Mouse (Mus musculus) limb, embryonic 12.5 days (tissue): ENCODE measurements around the gene Tmeff1. TPM values are rescaled to one million over a fixed set of nuclear protein-coding genes. Genes with fewer than 3 reads are reported as not detected.

Experiments used
- ATAC-seq: fragments of 200-750 bp; cut with Nextera tagmentation; 2 replicates; pipeline ENCODE4 v1.8.0; 2017; ENCODE audit warnings: low read depth, moderate TSS enrichment; ENCODE audit not compliant: insufficient number of reproducible peaks, insufficient read depth, low FRiP score, low TSS enrichment
- H3K27ac ChIP-seq: fragments of 300-500 bp; sonication (generic); 2 replicates; pipeline ENCODE4 v1.5.1; 2016; ENCODE audit warnings: mild to moderate bottlenecking, moderate library complexity
- H3K27me3 ChIP-seq: fragments of 300-500 bp; sonication (generic); 2 replicates; pipeline ENCODE4 v1.6.1; 2016; ENCODE audit warnings: mild to moderate bottlenecking, moderate library complexity
- H3K36me3 ChIP-seq: fragments of 300-500 bp; sonication (generic); 2 replicates; pipeline ENCODE4 v1.6.1; 2016; ENCODE audit warnings: mild to moderate bottlenecking, moderate library complexity
- H3K4me1 ChIP-seq: fragments of 300-500 bp; sonication (generic); replicated peaks from 2 replicates; pipeline ENCODE4 v1.6.1; 2016
- H3K4me2 ChIP-seq: fragments of 300-500 bp; sonication (generic); 2 replicates; pipeline ENCODE4 v1.6.1; 2016; ENCODE audit warnings: mild to moderate bottlenecking, moderate library complexity
- H3K4me3 ChIP-seq: fragments of 300-500 bp; sonication (generic); replicated peaks from 2 replicates; pipeline ENCODE4 v1.5.1; 2016; ENCODE audit warnings: mild to moderate bottlenecking
- H3K9ac ChIP-seq: fragments of 300-500 bp; sonication (generic); replicated peaks from 2 replicates; pipeline ENCODE4 v1.6.1; 2016; ENCODE audit warnings: mild to moderate bottlenecking, moderate library complexity
- H3K9me3 ChIP-seq: fragments of 300-500 bp; sonication (generic); 2 replicates; pipeline ENCODE4 v1.6.1; 2016; ENCODE audit warnings: mild to moderate bottlenecking, moderate library complexity
- WGBS: fragments of 180-500 bp; shearing (Covaris S2); methylation state at CpG from one replicate; pipeline ENCODE4 v1.1.7; 2016; 5-methylcytosine and 5-hydroxymethylcytosine counted together
- polyA plus RNA-seq: library from polyadenylated mRNA; unstranded; fragments of >200 nt; fragmentation: Nextera tagmentation; extraction: Ambion mirVana; gene quantifications from 2 replicates; pipeline ENCODE4 v1.2.1, GENCODE M21; 2016

The Tmeff1 gene
- polyA plus RNA-seq, 1 experiment from 2014 or later = 112 TPM

DNA sequence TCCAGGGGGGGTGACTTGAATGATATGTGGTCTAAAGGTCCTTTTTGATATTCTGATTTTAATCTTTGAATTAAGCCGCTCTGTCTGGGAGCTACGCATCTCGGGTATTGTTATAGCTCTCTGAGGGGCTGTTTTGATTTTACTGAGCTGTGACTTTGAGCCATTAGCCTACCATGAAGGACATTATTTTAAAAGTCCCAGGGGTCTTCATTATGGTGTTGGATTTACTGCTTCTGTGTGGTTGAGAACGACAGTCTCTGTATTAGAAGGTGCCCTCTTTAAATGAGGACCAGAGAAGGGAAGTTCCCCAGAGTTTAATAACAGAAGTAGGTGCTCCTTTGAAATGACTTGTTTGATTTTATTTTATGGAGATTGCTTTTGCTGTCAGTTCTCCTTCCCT, 69.1 kb downstream of the Tmeff1 start:
- H3K9me3 ChIP-seq = no peaks in the 10 kb centered on the region
- no peak overlapping the region for H3K9ac ChIP-seq
- no peak overlapping the region for H3K4me3 ChIP-seq
- H3K36me3 ChIP-seq = peaks cover 93% of the 10 kb centered on the region
- no peak overlapping the region for H3K4me2 ChIP-seq
- ATAC-seq = no peak
- H3K4me1 ChIP-seq = no peaks in the 10 kb centered on the region
- H3K27ac ChIP-seq = no peak overlapping the region
- no peaks in the 10 kb centered on the region for H3K27me3 ChIP-seq
- WGBS = 60% methylated on average over 4 of the region's 4 CpGs

DNA sequence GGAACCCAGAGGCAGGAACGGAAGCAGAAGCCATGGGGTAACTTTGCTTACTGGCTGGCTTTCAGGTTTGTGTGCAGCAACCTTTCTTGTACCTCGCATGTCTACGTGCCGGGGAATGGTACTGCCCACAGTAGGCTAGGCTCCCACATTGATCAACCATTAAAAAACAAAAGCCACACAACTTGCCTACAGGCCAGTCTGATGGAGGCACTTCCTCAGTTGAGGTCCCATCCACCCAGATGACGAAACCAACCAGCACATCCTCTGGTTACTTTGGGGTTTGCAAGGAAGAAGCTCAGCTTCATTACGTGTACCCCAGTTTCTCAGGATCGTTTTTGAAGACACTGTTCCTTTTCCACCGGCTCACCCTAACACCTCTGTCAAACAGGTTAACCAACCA, 71.6 kb downstream of the Tmeff1 start:
- H3K36me3 ChIP-seq = peaks cover 95% of the 10 kb centered on the region
- WGBS = 97% methylated on average over 8 of the region's 8 CpGs
- no peak for ATAC-seq

DNA sequence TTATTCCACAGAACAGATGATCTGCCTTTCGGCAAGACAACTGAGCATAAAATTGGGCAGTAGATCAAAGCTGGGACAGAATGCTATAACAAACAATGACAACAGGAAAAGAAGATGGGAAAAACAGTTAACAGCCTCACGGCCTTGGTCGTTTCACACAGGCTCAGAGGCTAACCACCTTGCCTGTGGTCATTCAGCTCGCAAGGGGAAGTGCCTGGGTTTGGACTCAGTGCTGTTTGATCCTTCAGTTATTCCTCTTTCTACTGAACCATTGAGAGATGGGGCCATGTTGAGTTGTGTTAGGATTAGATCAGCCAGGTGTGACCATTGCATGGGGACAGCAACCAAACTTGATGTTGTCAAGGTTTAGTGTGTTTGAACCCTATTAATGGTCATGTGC, 75.2 kb downstream of the Tmeff1 start:
- Histone ChIP-seq H3K9me3 (no peaks in the 10 kb centered on the region), H3K27ac (no peak overlapping the region), H3K4me1 (no peaks in the 10 kb centered on the region), H3K4me2 (no peak overlapping the region), H3K36me3 (peaks cover 82% of the 10 kb centered on the region), H3K9ac (no peak overlapping the region), H3K4me3 (no peak overlapping the region), H3K27me3 (no peaks in the 10 kb centered on the region)
- no peak for ATAC-seq
- 87% methylated on average over 4 of the region's 4 CpGs for WGBS

More for the DNA sequence above, 71.6 kb downstream of the Tmeff1 start:
- no peaks in the 10 kb centered on the region for H3K27me3 ChIP-seq
- H3K4me1 ChIP-seq = no peaks in the 10 kb centered on the region
- no peak overlapping the region for H3K27ac ChIP-seq
- H3K4me3 ChIP-seq = no peak overlapping the region
- H3K4me2 ChIP-seq = no peak overlapping the region
- no peak overlapping the region for H3K9ac ChIP-seq
- no peaks in the 10 kb centered on the region for H3K9me3 ChIP-seq

DNA sequence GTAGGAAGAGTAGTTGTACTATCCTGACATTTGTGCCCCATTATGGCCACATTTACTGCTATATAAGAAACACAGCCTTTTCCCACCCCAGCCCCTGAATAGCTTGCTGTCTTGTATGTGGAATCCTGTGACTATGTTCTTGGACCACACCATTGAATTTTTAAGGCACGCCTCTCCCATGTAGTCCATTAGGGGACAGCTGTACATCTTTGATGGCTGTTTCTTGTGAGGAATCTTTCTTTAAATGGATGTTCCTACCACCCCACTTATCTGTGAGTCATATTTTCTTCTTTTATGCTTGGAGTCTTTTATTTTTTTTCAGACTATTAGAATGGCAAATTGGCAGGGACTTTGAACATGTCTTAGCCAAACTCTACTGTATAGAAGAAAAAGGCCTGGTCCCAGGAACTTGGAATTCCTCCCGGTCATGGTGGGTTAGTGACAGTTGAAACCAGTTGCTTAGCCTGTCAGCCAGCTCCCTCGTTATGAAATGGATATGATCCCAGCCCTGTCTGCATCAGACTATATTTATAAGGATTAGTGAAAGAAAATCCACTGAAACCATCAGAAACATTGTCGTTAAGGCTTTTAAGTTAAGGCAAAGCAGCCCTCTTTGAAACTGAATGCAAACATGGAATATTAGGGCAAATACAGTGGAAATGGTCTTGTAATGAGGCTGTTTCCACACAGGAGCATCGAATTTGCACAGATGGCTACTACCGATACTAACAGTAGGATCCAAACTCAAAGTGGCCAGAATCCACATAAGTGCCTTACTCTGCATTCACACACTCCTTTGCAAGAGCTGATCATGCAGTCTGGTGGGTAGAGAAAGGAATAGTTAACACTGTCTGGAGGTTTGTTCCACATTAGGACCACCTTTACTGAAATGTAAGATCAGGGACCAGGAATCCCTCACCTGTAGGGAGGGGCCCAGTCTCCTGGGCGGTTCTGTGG, 75.9 kb downstream of the Tmeff1 start:
- no peak overlapping the region for H3K27ac ChIP-seq

DNA sequence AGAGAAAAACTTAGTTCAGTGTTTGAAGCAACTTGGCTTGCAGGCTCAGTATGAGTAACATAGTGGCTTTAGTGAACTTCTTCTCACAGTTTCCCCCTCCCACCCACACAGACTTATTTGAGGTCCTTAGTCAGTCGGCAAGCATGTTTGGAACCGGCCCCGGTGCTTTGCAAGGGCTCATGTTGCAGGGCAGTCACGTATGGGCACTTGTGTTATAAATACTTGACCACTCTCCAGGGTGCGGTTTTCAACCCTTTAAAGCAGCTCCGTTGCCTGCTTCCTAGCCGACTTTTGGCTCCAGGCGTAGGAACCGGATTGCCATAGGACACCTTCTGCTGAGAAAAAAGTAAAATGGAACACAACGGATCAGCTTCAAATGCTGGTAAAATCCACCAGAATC, 78.3 kb downstream of the Tmeff1 start, which contains the start of gene Cavin4:
Gene Cavin4, plus strand, starts transcription at position 244 of the 400 bp plus-strand sequence.
- H3K27ac ChIP-seq = no peak within 1 kb of the TSS
- ATAC-seq = no peak
- no peak within 1 kb of the TSS for H3K4me2 ChIP-seq
- H3K4me3 ChIP-seq = no peak within 1 kb of the TSS
- no peaks in the 10 kb centered on the region for H3K27me3 ChIP-seq
- WGBS = 86% methylated on average over 10 of the region's 10 CpGs
- no peak within 1 kb of the TSS for H3K9ac ChIP-seq
- H3K9me3 ChIP-seq = no peaks in the 10 kb centered on the region
- H3K4me1 ChIP-seq = no peaks in the 10 kb centered on the region
- peaks cover 69% of the 10 kb centered on the region for H3K36me3 ChIP-seq

More for the DNA sequence above, 75.9 kb downstream of the Tmeff1 start:
- H3K9me3 ChIP-seq = no peaks in the 10 kb centered on the region
- H3K36me3 ChIP-seq = peaks cover 82% of the 10 kb centered on the region
- H3K4me3 ChIP-seq = no peak overlapping the region
- H3K4me1 ChIP-seq = no peaks in the 10 kb centered on the region
- no peaks in the 10 kb centered on the region for H3K27me3 ChIP-seq
- no peak overlapping the region for H3K4me2 ChIP-seq
- H3K9ac ChIP-seq = no peak overlapping the region
- ATAC-seq = no peak
- 92% methylated on average over 7 of the region's 7 CpGs for WGBS

DNA sequence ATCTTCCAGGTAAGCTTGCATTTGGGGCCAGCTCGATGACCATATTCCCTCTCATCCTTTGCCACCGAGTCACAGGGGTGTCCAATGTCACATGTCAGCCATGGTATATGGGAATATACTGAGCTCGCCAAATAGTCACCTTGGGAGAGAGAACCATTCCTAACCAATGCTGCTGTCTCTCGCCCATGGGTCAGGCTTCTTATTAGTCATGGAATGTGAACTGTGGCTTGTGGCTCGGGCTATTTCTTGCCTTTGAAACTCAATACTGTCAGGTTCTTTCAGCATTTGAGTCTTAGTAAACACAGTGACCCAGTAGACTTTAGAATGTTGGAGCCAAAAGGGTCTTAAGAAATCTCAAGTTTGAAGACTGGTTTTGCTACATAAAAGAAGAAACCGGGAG, 79.0 kb downstream of the Tmeff1 start:
- Histone ChIP-seq H3K9me3 (no peaks in the 10 kb centered on the region), H3K27me3 (no peaks in the 10 kb centered on the region), H3K9ac (no peak overlapping the region), H3K4me2 (no peak overlapping the region), H3K4me1 (no peaks in the 10 kb centered on the region), H3K27ac (no peak overlapping the region), H3K36me3 (peaks cover 62% of the 10 kb centered on the region), H3K4me3 (no peak overlapping the region)
- WGBS = 89% methylated on average over 6 of the region's 6 CpGs
- ATAC-seq = no peak

DNA sequence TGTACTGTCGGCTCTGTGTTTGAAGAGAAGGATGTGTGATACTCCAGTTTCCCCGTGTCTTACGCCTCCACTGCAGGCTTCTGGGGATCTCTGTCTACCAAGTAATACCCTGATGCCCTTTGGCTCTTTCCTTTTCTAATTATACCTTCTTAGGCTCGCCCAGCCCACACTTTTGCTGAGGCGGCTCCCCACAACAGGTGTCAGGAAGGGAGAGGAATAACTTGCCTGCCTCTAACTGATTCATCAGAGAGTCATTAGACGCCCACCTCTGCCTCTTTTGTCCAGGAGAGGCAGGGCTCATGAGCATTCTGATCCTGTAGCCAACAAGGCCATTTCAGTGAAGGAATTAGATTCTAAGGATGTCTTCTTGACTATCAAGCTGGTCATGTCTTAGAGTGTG, 82.3 kb downstream of the Tmeff1 start:
- no peaks in the 10 kb centered on the region for H3K4me1 ChIP-seq
- H3K27ac ChIP-seq = no peak overlapping the region
- peaks cover 62% of the 10 kb centered on the region for H3K36me3 ChIP-seq
- no peaks in the 10 kb centered on the region for H3K27me3 ChIP-seq
- no peak for ATAC-seq
- WGBS = 91% methylated on average over 6 of the region's 6 CpGs
- H3K4me2 ChIP-seq = no peak overlapping the region
- H3K9ac ChIP-seq = no peak overlapping the region
- H3K4me3 ChIP-seq = no peak overlapping the region
- no peaks in the 10 kb centered on the region for H3K9me3 ChIP-seq

DNA sequence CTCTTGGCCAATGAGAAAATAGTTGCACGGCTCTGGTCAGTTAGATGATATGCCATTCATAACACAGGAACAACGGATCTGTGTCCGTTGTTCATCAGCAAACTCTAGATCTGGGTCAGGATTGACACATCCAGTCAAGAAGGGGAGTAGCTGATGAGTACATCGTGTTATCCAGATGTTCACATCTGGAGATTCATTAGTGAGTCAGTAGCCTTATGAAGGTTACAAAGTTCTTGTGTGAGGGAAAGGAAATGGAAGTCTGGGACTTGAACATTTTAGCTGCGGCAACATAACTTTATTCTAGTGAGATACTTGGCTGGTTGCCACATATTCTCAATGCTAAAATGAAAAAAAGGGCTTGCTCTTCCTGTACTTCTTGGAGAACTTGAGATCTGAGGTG, 87.9 kb downstream of the Tmeff1 start:
- Histone ChIP-seq H3K27ac (no peak overlapping the region), H3K9ac (no peak overlapping the region), H3K27me3 (no peaks in the 10 kb centered on the region), H3K36me3 (peaks cover 79% of the 10 kb centered on the region), H3K4me2 (no peak overlapping the region), H3K9me3 (no peaks in the 10 kb centered on the region), H3K4me1 (no peaks in the 10 kb centered on the region), H3K4me3 (no peak overlapping the region)
- no peak for ATAC-seq
- 89% methylated on average over 5 of the region's 5 CpGs for WGBS

DNA sequence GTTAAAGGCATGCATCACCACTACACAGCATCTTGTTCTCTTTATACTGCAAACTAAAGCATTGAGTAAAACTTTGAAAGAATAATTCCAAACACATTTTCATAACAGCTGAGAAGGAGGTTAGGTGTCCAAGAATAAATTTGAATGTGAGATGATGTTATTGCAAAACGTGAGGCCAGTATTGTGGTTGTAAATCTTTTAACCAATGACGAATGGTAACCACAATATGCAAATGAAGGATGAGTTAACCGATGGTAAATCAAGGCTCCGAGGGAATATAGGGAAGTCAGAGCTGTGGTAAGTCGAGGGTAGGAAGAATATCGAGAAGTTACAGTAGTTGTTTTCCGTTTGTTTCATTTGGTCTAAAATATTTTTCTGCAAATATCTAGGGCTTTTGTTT, 89.4 kb downstream of the Tmeff1 start:
- Histone ChIP-seq H3K9me3 (no peaks in the 10 kb centered on the region), H3K4me3 (no peak overlapping the region), H3K9ac (no peak overlapping the region), H3K27ac (no peak overlapping the region), H3K27me3 (no peaks in the 10 kb centered on the region), H3K36me3 (peaks cover 77% of the 10 kb centered on the region), H3K4me1 (no peaks in the 10 kb centered on the region), H3K4me2 (no peak overlapping the region)
- no peak for ATAC-seq
- WGBS = 94% methylated on average over 7 of the region's 7 CpGs

DNA sequence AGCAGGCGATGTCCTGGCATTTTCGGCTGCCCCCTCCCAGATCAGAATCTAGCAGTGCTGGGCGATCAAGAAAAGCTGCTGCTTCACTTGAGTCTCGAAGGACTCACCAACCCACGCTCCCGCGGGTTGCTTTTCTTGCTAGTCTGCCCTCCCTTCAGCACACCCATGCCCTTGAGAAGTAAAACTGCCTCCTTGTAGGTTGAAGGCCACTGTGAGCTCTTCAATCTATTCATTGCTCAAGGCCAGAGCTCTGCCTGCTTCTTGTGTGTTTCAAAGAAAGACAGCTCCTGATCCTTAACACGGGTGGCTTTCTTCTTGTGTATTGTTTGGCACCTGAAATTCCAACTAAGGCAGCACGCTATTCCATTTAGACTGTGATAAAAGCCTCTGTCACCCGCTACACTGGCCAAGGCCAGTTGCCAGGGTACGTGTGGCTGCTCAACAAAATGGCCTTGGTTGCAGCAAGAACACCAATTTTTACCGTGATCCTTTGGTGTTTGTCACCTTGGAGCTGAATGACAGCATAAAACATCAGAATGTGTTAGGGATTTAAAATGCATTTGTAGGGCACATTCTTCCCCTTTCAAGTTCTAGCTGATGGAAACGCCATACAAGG, 91.7 kb downstream of the Tmeff1 start:
- H3K4me1 ChIP-seq = peaks cover 7% of the 10 kb centered on the region
- H3K9me3 ChIP-seq = no peaks in the 10 kb centered on the region
- ATAC-seq = no peak
- no peak overlapping the region for H3K9ac ChIP-seq
- no peak overlapping the region for H3K27ac ChIP-seq
- no peak overlapping the region for H3K4me3 ChIP-seq
- 93% methylated on average over 13 of the region's 13 CpGs for WGBS
- H3K27me3 ChIP-seq = no peaks in the 10 kb centered on the region
- H3K36me3 ChIP-seq = peaks cover 55% of the 10 kb centered on the region
- H3K4me2 ChIP-seq = no peak overlapping the region

DNA sequence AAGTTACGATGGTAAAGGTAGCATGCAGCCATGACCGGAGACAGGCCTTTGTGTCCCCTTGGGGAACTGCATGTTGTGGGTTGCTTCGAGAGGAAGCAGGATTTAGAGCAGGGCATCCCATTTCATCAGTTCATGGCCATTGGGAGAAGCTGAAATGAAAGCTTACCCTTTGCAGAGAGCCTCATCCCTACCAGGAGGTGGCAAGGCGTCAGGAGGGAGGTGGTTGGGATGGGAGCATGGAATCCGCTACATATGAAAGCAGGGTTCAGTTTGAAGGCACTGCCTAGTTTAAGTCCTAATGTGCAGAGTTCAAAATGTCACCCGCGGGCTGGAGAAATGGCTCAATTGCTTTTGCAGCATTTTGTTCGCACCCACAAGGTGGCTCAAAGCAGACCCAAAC, 92.3 kb downstream of the Tmeff1 start:
- H3K27me3 ChIP-seq = no peaks in the 10 kb centered on the region
- no peak for ATAC-seq
- no peak overlapping the region for H3K27ac ChIP-seq
- H3K36me3 ChIP-seq = peaks cover 49% of the 10 kb centered on the region
- WGBS = 92% methylated on average over 8 of the region's 8 CpGs
- H3K4me3 ChIP-seq = no peak overlapping the region
- H3K4me1 ChIP-seq = peaks cover 7% of the 10 kb centered on the region
- H3K9me3 ChIP-seq = no peaks in the 10 kb centered on the region
- H3K9ac ChIP-seq = no peak overlapping the region
- no peak overlapping the region for H3K4me2 ChIP-seq
